Mouse (Mus musculus) C2C12 (cell line): Measurements from ENCODE around the gene Gm20388.

Experiments used
- CEBPB ChIP-seq: IDR thresholded peaks from one replicate; pipeline ENCODE4 v1.6.1; 2011; ENCODE audit warnings: low read depth, mild to moderate bottlenecking, control low read depth, moderate library complexity
- CTCF ChIP-seq: IDR thresholded peaks from one replicate; pipeline ENCODE4 v1.5.1; 2011; ENCODE audit not compliant: control insufficient read depth, insufficient read depth, insufficient read length
- FOSL1 ChIP-seq: IDR thresholded peaks from one replicate; pipeline ENCODE4 v1.8.0; 2011; ENCODE audit warnings: mild to moderate bottlenecking, low read length; ENCODE audit not compliant: poor library complexity, insufficient read depth, severe bottlenecking
- MAX ChIP-seq: IDR thresholded peaks from one replicate; pipeline ENCODE4 v1.6.1; 2011; ENCODE audit warnings: mild to moderate bottlenecking, control low read depth
- MYOG ChIP-seq: IDR thresholded peaks from one replicate; pipeline ENCODE4 v1.6.1; 2011; ENCODE audit not compliant: control insufficient read depth, insufficient read length; ENCODE audit errors: extremely low read depth
- USF1 ChIP-seq: IDR thresholded peaks from one replicate; pipeline ENCODE4 v1.6.1; 2011; ENCODE audit warnings: low read depth, mild to moderate bottlenecking, control low read depth, moderate library complexity

- TF ChIP-seq CTCF (no peak), MYOG (no peak), CEBPB (no peak), FOSL1 (no peak), MAX (no peak), USF1 (no peak)
Measured at GRCm38 (mm10) chr8:122079093-122079492, 2168.5 kb downstream of the Gm20388 start.
